Mouse (Mus musculus): ENCODE data around the gene Abce1.
A peak's percentile ranks its signal among the peaks of the same experiment; 100 is the strongest.
"Not testable (repeated sequence)": the region's sequence is repeated elsewhere in the genome, so short reads cannot be mapped to it uniquely, and the experiment has no call there.

The Abce1 gene

DNA sequence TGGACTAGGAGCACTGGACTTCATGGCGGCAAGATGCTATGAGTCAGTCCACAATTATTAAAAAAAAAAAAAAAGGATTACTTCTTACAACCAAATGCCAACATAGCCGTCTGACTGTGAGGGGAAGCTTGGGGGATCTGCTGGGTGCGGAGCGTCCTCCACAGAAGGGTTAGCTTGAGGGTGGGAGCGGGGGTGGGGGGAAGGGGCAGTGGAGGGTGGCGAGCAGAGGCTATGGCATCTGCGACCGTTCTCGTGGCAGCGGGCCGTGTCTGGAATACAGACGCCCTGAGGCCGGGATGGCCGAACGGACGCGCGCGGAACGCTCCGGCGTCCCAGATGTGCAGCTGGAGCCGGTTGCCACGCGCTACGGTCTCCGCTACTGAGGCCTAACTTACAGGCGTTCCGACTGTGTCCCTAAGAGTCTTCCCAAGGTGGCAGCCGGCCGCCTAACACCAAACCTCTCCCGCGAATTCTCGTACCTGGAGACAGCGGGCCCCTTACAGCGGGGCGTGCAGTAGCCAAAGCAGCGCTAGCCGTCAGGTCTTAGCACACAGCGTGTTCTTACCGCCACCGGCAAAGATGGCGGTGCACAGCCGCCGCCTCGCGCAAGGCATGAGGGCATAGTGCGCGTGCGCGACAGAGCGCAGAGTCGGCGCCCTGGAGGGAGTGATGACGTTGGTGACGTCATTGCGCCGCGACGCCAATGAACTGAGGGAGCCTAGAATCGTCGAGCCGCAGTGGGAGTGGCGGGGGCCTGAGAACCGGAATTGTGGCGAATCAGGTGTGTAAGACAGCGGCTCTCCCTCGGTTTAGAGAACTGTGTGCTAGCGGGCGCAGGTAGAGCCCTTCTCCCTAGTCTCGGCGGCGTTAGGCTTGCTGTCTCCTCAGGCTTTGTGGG, at the start of gene Abce1, which contains the start of gene Anapc10:
Gene Abce1, minus strand, starts transcription at position 677 of the 898 bp plus-strand sequence.
Gene Anapc10, plus strand, starts transcription at position 757 of the 898 bp plus-strand sequence.
- peak; percentile 100 for DNase-seq

DNA sequence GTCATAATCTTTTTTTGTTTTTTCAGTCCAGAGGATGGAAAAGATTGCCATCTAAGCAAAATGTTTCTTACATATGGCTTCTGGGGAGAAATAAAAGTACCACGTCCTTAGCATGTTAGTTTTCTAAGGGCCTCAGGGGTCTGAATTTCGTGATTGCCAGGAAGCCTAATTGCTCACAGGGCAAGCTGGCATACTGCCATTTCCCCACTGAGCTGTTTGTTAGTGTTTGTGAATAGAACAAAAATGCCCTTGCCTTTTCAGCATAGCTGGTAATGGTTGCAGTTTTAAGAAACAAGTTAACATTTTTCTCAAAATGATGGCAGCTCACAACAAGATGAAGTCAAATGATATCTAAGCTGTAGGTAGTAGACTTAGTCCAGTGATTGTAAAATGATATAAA, 38.8 kb upstream of the Abce1 start:
- DNase-seq, result no peak

DNA sequence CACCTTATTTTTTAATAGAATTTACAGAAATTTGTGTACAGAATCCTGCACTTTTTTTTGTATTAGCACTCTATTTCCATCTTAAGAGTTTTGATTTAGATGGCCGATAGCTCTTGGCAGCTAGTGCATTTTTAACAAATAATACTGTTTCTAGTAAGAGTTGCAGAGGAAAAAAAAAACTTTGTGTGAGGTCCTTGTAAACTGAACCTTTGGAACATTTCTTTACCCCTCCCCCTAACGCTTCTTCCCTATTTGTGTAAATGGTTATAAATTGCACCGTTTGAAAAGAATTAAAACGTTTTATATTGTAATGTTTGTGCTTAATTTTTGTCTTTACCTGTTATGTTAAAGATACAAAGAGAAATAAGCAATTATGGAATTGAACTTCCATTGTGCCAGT, 37.1 kb upstream of the Abce1 start:
- DNase-seq, result no peak

DNA sequence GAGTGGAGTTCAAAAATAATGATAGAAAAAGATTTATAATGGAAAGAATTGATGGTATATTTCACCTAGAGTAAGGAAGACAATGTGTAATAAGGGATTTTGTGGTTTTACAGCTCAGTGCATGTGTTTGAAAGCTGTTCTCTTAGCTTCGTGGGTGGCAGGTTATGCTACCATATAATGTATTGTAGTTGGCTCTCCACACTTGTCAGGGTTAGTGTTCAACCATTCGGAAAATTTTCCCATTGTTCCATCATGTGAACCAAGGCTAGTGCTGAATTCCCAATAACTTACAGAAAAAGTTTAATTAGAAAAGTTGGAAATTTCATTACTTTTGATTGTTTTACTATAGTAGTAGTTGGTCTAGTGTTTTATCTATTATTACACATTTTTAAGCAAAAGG, 36.6 kb upstream of the Abce1 start:
- DNase-seq, result no peak

DNA sequence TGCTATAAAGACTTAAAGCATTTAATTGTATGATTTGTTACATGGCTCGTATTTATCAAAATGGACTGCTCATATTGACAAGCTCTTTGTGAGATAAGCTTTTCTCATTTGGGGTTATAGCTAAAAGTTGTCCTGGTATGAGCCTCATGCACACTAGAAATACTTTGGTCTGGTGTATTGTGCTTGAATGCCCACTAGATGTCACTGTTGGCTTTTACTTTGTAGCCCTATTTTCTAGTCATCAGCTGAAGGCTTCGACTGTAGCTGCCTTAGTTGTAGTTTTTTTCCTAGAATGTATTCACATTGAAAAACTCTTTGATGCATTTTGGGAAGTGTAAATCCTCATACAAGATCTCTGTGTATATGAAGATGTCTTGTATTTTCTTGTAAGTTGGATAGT, 22.8 kb upstream of the Abce1 start:
- DNase-seq, result no peak

DNA sequence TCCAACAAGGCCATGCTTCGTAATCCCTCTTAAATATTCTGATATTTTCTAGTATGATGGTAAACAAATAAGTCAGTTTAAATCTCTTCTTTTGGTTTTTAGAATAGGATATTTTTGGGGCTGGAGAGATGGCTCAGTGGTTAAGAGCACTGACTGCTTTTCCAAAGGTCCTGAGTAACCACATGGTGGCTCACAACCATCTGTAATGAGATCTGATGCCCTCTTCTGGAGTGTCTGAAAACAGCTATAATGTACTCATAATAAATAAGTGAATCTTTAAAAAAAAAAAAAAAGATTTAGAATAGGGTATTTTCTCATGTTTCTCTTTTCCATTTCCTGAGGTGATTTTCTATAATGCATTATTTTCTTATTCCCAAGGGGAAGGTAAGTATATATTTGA, 16.4 kb upstream of the Abce1 start:
- no peak for DNase-seq

DNA sequence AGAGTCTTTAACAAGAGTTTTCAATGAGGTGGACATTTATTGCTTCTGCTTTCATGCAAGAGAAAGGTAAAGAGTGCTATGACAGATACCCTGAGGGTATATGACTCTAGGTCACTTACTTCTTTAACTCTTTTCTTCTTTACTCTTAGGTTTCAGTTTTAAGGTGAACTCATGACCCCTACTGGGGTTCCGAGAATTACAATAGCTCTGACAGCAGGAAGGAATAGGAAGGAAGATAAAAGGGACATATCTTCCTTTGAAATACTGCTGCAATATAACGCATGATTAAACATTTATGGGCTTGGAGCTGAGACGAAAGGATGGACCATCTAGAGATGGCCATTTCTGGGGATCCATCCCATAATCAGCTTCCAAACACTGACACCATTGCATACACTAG, 13.0 kb upstream of the Abce1 start:
- DNase-seq, result no peak

DNA sequence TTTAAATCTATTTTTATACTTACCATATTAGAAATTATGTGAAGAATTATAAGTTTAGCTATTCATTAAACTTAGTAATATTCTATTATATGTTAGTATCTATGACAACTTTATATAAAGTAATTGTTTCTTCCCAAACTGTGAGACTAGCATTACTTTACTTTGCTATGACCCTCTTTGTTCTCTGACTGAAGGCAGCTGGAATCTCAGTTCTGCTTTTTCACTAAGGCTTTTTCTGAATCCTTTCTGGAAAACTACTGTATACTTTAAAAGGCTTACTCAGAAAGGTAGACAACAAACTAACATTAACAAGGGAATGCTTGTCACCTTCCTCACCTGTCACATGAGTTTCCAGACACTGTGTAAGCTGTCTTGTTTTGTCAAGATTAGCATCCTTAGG, 11.8 kb upstream of the Abce1 start:
- no peak for DNase-seq

DNA sequence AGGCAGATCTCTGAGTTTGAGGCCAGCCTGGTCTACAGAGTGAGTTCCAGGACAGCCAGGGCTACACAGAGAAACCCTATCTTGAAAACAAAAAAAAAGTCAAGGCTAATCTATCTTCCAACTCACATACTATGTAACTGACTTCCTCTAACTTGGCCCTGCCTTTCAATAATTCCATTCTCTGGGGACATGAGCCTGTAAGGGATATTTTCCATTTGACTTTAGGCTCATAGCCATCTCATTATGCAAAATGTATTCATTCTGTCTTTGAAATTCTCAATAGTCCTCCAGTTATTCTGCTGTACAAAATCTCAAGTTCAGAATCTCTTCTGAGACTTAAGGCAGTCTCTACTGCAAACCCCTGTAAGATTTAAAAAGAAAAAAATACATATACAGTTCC, 10.0 kb upstream of the Abce1 start:
- DNase-seq, result no peak

DNA sequence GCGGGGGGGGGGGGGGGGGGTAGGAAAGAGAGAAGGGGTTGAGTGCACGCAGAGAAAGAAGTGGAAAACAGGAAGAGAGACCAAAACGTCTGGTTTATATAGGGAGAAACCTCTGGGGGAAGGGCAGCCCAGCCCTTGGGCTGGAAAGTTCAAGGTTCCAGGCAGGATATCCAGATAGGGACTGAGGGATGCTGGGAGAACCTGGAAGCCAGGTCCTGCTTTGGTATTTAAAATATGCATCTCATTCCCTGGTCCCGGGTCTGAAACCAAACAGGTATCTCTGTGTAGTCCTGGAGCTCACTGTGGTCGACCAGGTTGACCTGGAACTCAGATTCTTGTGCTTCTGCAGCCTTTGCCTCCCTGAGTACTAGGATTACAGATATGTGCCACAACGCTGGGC, 1.1 kb upstream of the Abce1 start:
- DNase-seq, result no peak

DNA sequence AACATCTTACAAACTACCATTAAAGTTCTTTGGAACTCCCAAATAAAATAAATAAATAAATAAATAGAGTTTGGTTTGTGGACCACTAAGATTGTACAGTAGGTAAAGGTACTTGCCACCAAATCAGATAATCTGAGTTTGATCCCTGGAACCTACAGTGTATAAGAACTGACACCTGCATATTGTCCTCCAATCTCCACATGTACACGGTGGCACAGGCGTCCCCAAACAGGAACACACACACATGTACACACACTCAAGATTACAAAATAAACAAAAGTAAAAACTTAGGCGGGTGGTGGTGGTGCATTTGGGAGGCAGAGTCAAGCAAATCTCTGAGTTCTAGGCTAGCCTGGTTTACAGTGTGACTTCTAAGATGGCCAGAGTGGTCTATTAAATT, 4.9 kb downstream of the Abce1 start:
- DNase-seq, result no peak

DNA sequence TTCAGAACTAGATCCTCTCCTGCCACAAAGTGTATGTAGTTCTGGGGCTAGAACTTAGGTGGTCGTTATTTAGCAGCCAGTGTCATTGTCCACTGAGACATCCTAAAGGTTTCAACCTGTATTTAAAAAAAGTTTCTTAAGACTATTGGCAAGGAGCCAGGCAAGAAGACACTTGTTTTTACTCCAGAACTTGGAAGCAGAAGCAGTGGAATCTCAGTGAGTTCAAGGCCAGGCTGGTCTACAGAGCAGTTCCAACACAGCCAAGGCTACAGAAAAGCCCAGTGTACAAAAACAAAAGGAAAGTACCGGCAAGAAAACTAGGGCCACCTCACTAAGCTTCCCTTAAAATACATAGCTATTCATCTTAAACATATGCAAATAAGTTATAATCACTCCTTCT, 19.0 kb downstream of the Abce1 start:
- DNase-seq, result no peak

DNA sequence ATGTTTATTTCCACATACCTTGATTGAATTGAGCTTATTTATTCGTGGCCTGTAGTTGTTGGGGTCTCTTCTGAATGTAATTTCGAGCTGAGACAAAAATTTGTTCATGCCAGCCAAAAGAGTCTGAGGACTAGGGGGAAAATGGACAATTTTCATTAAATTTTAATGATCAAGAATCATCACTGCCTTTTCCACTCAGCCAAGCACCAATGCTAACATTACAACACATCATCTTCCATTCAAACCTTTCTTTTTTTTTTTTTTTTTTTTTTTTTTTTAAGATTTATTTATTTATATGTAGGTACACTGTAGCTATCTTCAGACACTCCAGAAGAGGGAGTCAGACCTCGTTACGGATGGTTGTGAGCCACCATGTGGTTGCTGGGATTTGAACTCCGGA, 25.6 kb downstream of the Abce1 start:
- DNase-seq, result not testable (repeated sequence)

DNA sequence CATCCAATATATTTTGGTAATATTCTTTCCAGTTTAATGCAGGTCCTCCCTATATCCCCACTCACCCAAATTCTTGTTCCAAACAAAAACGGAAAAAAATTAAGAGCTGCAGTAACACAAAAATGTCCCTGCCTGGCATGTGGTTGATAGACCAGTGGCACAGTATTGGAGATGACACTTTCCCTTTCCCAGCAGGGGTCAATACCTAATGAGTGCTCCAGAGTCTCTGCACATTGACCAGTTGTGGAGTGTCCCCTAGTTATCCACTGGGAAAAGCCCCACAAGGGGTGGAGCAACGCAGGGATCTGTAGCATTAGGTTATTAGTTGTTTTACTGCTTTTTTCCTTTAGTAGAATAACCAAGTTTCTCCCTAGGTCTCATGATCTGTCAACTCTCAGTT, 30.6 kb downstream of the Abce1 start:
- no peak for DNase-seq

DNA sequence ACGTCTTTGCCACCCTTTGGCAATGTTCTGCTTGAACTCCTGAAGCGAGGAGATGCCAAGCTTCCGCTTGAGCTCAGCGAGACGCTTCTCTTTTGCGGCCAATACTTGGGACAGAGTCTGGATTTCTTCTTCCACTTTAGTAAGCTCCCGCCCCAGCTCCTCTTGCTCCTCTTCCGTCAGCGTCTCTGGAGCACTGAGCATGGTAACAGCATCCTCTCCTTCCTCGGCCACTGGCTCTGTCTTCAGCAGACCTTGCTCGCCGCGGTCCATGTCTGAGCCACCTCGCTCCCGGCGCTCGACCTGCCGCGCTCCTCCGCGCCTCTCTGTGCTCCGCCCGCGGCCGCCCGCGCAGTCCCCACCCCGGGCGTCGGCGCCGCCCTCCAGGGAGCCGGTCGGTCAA, 31.0 kb downstream of the Abce1 start:
- DNase-seq, result peak; percentile 12

DNA sequence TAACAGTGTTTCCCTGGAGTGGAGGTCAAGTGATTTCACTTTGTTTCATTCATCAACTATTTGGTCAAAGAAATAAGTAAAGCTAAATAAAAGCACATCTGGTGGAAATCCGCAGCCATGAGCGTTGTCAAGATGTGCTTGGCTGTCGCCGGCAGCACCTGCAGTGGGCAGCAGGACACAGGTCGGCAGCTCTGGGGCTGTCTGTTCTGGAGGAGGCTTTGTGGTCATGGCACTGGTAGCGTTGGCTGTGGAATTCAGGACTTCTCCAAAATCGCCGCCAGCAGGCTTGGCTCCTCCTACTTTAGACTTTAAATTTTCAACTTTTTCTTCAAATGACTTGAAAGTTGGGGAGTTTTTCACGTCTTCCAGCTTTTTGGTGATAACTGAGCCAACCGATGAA, 31.5 kb downstream of the Abce1 start:
- not testable (repeated sequence) for DNase-seq

DNA sequence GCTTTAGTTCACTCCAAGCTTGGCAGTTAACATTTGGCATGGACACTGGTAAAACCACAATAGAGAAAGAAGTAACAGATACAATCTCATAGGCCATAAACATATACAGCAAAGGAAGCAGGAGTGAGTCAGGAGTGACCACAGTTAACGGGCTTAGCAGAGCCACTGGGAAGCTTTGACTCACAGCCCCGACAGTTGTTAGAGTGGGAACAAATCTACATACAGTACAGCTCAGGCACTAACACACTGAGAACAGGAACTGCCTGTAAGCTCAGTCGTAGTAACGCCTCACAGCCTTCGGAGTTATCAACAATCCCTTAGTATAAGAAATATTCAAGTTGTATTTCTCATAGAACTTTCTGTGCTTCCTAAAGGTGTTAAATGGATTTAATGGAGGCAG, 32.5 kb downstream of the Abce1 start:
- DNase-seq, result no peak

DNA sequence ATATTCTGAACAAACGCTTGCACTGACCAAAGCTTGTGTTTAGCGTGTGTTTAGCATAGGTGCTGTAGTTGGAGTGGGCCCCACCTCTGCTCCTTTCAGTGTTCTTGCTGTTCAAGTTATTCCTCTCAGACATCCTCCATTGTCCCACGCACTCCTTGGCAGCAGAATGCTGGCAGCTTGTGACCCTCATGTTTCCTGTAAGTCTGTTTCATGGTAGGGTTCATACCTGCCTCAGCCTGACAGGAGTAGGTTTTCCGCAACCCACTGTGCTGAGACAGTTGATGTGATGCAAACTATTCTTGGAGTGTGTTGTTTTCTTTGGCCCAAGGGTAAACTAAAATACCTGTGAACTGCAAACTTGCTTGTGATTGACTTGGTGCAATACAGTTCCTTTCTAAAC, 35.1 kb downstream of the Abce1 start:
- no peak for DNase-seq

DNA sequence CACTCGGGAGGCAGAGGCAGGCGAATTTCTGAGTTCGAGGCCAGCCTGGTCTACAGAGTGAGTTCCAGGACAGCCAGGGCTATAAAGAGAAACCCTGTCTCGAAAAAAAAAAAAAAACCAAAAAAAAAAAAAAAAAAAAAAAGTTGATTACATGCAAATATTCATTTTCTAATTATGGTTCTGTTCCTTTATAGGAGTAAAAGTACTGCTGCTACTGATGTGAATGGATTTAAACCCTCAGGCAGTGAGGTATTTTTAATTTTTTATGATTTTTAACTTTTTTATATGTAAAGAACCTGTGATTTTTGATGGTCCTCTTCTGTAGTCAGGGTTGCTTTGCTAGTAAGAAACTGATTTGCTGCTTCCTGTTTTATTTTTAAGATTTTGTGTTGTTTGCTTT, 52.8 kb downstream of the Abce1 start:
- DNase-seq, result not testable (repeated sequence)

DNA sequence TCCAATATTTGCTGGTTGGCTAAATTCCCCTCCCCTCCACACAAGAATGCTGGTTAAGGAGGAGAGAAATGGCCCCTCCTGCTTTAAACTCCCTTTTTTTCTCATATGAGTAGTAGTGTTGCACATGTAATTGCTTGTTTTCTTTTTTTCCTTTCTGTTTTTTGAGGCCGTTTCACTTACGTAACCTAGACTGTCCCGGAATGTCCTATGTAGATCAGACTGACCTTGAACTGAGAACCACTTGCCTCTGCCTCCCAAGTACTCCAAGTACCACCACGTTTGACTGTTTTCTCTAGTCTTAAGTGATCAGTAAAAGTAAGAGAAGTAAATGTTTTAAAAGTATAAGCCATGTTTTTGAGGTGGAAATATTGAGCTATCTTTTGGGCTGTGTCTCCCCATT, 57.8 kb downstream of the Abce1 start:
- DNase-seq, result no peak

DNA sequence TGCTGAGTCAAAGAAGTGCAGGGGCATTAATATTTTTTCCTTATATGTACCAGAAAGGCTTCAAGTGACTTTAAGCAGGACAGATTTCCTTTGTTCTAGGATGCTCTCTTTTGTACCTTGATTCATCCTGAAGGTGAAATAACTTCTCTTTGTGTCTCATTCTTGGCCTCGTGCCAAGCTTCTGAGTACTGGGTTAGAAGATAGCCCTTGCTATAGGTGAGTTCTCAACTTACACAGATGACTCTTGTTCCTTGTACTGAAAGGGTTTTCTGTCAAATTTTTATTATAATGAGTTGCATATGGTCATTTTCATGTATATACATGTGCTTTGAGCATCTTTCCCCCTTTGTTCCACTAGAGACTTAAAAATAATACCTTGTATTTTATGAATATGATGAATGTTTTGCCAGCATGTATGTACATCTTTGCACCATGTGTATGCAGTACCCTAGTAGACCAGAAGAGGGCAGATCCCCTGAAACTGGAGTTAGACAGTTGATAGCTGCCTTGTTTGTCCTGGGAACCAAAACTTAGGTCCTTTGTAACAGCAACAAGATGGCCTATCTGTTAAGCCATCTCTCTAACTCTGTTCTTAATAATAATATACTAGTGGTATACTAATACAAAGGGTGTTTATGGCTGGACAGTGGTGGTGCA, 61.3 kb downstream of the Abce1 start:
- DNase-seq, result peak; percentile 10

DNA sequence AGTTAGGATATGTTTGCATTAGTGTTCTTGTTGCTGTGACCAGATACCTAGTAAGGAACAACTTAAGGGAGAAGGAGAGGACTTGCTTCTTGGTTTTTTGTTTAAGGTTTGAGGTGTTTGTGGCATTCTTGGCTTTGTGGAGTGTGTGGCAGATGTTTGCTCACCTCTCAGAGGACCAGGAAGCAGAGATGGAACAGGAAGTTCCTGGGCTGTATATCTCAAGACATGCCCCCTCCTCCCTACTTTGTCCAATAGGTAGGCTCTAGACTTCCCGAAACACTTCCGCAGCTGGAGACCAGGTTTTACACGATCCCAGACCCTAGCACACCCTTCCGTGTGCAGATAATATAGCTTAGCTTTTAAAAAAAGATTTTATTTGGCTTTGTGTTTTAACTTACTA, 62.0 kb downstream of the Abce1 start:
- no peak for DNase-seq

DNA sequence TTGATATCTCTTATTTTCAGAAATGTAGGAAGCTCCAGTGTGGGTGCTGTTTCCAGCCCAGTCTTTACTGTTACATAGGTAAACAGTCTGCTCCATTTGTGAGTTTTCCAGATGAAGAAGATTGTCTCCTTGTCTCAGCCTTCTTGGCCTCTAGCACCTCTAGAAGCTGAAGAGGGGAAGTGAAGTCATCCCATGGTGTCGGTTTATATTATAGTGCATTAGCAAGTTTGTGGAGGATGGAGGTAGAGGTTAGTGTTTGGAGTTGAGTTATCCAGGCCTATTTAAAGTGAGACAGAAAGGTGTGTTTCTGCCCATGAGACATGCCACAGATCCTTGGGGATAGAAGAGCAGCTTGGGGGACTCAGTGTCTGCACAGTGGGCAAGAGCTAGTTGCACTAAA, 70.4 kb downstream of the Abce1 start:
- no peak for DNase-seq
